21 mouse cellular contexts compared by ENCODE assay signal in genomic region chr9:100460203-100460602, GRCm38 (mm10). TPM values are rescaled to one million over a fixed set of nuclear protein-coding genes. Genes with fewer than 3 reads are reported as not detected.
DNase-seq lines count a peak whose midpoint lies in the region; ATAC-seq lines count a peak whose summit lies in the region.
"Had no signal": no experiment of that assay in that cellular context is flagged by ENCODE, and none has a peak within 500 bp of the region (broad histone marks: within the 10 kb centered on the region; RNA-seq: fewer than 3 reads in every experiment).

No protein-coding gene starts in this region.

- H3K27me3 ChIP-seq in heart, embryonic 16.5 days (ENCODE audit: control insufficient read depth, insufficient read depth, low read length), result no peaks in the 10 kb centered on the region
- H3K27me3 ChIP-seq: embryonic facial prominence, embryonic 15.5 days; kidney, embryonic 15.5 days; neural tube, embryonic 13.5 days; Patski had no signal

- no peak overlapping the region for H3K4me3 ChIP-seq in heart, embryonic 16.5 days (ENCODE audit: low read length)
- H3K4me3 ChIP-seq: embryonic facial prominence, embryonic 15.5 days; heart, embryonic 10.5 days; kidney, embryonic 15.5 days; left cerebral cortex, adult 2 months; neural tube, embryonic 13.5 days had no signal

- no peak overlapping the region for H3K4me2 ChIP-seq in heart, embryonic 16.5 days (ENCODE audit: low read depth, low read length)
- H3K4me2 ChIP-seq: embryonic facial prominence, embryonic 15.5 days; kidney, embryonic 15.5 days; neural tube, embryonic 13.5 days had no signal

- peak; percentile 59; the same call in 1 of the 2 replicates for ATAC-seq in heart, embryonic 16.5 days (replicated peaks; ENCODE audit: extremely low read depth, insufficient read depth, low FRiP score)
- ATAC-seq in CD4-positive, CD25-positive, alpha-beta regulatory T cell, adult 4 months, result peak; percentile 87
- peak; percentile 56 for ATAC-seq in megakaryocyte, adult 5-6 weeks (ENCODE audit: poor library complexity, severe bottlenecking)
- ATAC-seq: hindbrain, postnatal 0 days; midbrain, embryonic 16.5 days; Patski had no signal

- peak overlapping the region; percentile 21; the same call in 1 of the 2 replicates for H3K27ac ChIP-seq in heart, embryonic 16.5 days (ENCODE audit: low read length)
- H3K27ac ChIP-seq: embryonic facial prominence, embryonic 15.5 days; heart, embryonic 10.5 days; hindbrain, postnatal 0 days; kidney, embryonic 15.5 days; left cerebral cortex, adult 2 months; liver, embryonic 14.5 days; neural tube, embryonic 13.5 days had no signal

- no peak for DNase-seq in heart, adult 8-10 months (ENCODE audit: low spot score)
- peak; percentile 92 for DNase-seq in thymus, postnatal 0 days (ENCODE audit: low spot score)
- DNase-seq in cerebellum, adult 18-20 months, result no peak
- DNase-seq in embryo, embryonic 9.5 days (ENCODE audit: extremely low spot score), result no peak
- DNase-seq in urinary bladder, adult 18-20 months (ENCODE audit: low spot score in 2 of 2), result no peak
- DNase-seq: adrenal gland, postnatal 36 days; cerebellum, postnatal 10 days; gastrocnemius, postnatal 25 days; right cerebral cortex, postnatal 25 days had no signal

- H3K4me1 ChIP-seq in heart, embryonic 16.5 days (ENCODE audit: control insufficient read depth, insufficient read depth, low read length), result 0 out of 2 replicates have a peak, but pooled peaks cover 2% of the 10 kb centered on the region
- H3K4me1 ChIP-seq: kidney, embryonic 15.5 days; neural tube, embryonic 13.5 days had no signal

- H3K36me3 ChIP-seq in heart, embryonic 16.5 days (ENCODE audit: control insufficient read depth, insufficient read depth), result no peaks in the 10 kb centered on the region
- H3K36me3 ChIP-seq: kidney, embryonic 15.5 days had no signal

- WGBS in heart, embryonic 16.5 days, result 85% methylated on average over 9 of the region's 9 CpGs

- 0 out of 2 replicates have a peak, but pooled peaks cover 3% of the 10 kb centered on the region for H3K9me3 ChIP-seq in heart, embryonic 16.5 days (replicated peaks; ENCODE audit: control insufficient read depth, low read length)
- H3K9me3 ChIP-seq: embryonic facial prominence, embryonic 15.5 days; heart, embryonic 10.5 days; kidney, embryonic 15.5 days; neural tube, embryonic 13.5 days had no signal

- no peak overlapping the region for H3K9ac ChIP-seq in heart, embryonic 16.5 days (ENCODE audit: low read length)
- H3K9ac ChIP-seq: embryonic facial prominence, embryonic 15.5 days; kidney, embryonic 15.5 days; liver, embryonic 14.5 days; neural tube, embryonic 13.5 days had no signal

RNA-seq across cellular contexts. Expression of gene Il20rb, which starts 26.4 kb away (rescaled TPM):
- polyA plus RNA-seq in heart, embryonic 16.5 days (2015; fragmentation: Nextera tagmentation; extraction: Ambion mirVana), result 0.92 and 2.2 TPM in 2 replicates
- 1 to 10 TPM in 3 of 4 experiments, under 1 TPM in 1; 0.97 to 1.7 (median 1.2) TPM for total RNA-seq in heart, adult 8-10 months (2022)
- 1 to 10 TPM; 1.0 to 2.7 TPM for polyA plus RNA-seq in CD4-positive, CD25-positive, alpha-beta regulatory T cell, adult 4 months (2017; shearing (Covaris generic))
- 0.91 and 1.4 TPM in 2 replicates for total RNA-seq in megakaryocyte, adult 5-6 weeks (2015)
- 1.6 TPM in 2 replicates for total RNA-seq in megakaryocyte, adult 5-6 weeks (2017)
- polyA plus RNA-seq in thymus, postnatal 0 days (2015; fragmentation: Nextera tagmentation; extraction: Ambion mirVana), result 9.2 and 9.7 TPM in 2 replicates
